Mouse (Mus musculus) adrenal gland, postnatal 4 days (tissue): ENCODE results near the gene Chst8. TPM values are rescaled to one million over a fixed set of nuclear protein-coding genes. Genes with fewer than 3 reads are reported as not detected.

Experiments
- DNase-seq, 2 experiments: peaks; one replicate each; pipeline ENCODE4 v3.0.0; 2021 to 2022; ENCODE audit warnings: low spot score in 2 of 2, mixed read lengths in 2 of 2
- total RNA-seq, 2 experiments: library from RNA; stranded (reverse); gene quantifications; 2 replicates each; pipeline ENCODE4 v1.2.3; 2021

Gene Chst8
- total RNA-seq, 2 experiments from 2014 or later: 8.5 to 14.8 TPM

DNA sequence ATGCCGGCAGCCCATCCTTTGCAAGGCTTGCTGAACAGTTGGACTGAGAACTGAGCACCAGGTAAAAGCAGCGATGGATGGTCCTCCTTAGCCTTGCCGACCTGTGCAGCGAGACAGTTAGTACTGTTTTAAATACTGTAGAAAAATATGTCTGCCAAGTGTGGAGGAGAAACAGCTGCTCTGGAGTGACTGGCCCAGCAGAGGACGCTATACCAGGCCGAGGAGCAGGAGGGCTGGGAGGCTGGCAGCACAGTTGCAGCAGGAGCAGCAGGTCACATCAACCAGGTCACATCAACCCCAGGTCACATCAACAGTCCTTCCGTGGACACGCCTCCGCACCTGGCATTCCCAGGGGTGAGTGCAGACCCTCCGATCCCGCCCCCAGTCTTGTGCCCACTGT is 172.7 kb downstream of the Chst8 start:
- DNase-seq: no peak

GRCm38 (mm10) chr7:34636661-34637060 is 175.8 kb downstream of the Chst8 start:
- DNase-seq: no peak

- no peak for DNase-seq
These were observed 179.4 kb downstream of the Chst8 start for GRCm38 (mm10) chr7:34632966-34633742.

GRCm38 (mm10) chr7:34630211-34631085 is 182.1 kb downstream of the Chst8 start:
- DNase-seq: peak; percentile 47 to 48

DNA sequence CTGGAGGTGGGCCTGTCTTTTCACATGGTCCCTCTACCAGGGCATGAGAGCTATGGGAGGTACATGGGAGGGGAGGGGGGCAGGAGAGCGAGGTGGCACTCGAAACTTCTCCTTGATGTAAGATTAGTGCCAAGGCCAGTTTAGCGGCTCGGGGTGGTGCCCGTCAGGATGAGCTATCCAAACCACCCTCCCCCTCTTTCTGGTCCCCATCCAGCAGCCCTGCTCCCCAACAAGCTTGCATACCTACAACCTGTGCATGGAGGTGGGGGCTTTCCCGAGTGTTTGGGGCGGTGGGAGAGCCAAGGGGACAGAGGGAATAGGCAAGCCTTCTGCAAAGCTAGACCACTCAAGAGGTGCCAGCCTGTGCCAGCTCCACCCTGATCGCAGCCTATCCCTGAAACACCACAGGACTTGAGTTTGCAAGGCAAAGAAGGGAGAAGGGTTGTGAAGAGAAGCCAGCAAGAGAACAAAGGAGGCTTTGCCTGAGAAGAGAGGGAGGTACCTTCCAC is 182.8 kb downstream of the Chst8 start:
- peak in 1 of 2 experiments; percentile 21 for DNase-seq

Other genes starting within 250 kb of the Chst8 start
- gene Kctd15, start 156.0 kb downstream of the Chst8 start, total RNA-seq: 10 to 100 TPM; 15.6 to 19.9 TPM
- 10 to 100 TPM; 59.7 to 67.6 TPM for gene Pepd, start 99.7 kb upstream of the Chst8 start, total RNA-seq
- 10 to 100 TPM; 32.1 to 33.9 TPM for gene Cebpg, start 243.9 kb upstream of the Chst8 start, total RNA-seq